Mouse (Mus musculus) ovary, adult 18-20 months (tissue): ENCODE data around the gene Rimkla.

Source experiments
- DNase-seq: peaks from one replicate; pipeline ENCODE4 v3.0.0; 2022; ENCODE audit warnings: low spot score, mixed read lengths

The Rimkla gene

GRCm38 (mm10) chr4:119417894-119418293 lies 74.5 kb downstream of the Rimkla start:
- no peak for DNase-seq

- DNase-seq = no peak
These were observed 75.2 kb downstream of the Rimkla start for GRCm38 (mm10) chr4:119417270-119417669.
